Mouse (Mus musculus) embryonic facial prominence, embryonic 12.5 days (tissue): ENCODE data around the gene Exosc2. TPM values are rescaled to one million over a fixed set of nuclear protein-coding genes. Genes with fewer than 3 reads are reported as not detected.

Source experiments
- ATAC-seq: fragments of 200-750 bp; cut with Nextera tagmentation; 2 replicates; pipeline ENCODE4 v1.8.0; 2017; ENCODE audit not compliant: insufficient number of reproducible peaks, insufficient read depth, low FRiP score, low TSS enrichment
- H3K27ac ChIP-seq: fragments of 300-500 bp; sonication (generic); 2 replicates; pipeline ENCODE4 v1.5.1; 2016; ENCODE audit warnings: mild to moderate bottlenecking
- H3K27me3 ChIP-seq: fragments of 300-500 bp; sonication (generic); 2 replicates; pipeline ENCODE4 v1.6.1; 2016; ENCODE audit warnings: mild to moderate bottlenecking, moderate library complexity
- H3K36me3 ChIP-seq: fragments of 300-500 bp; sonication (generic); 2 replicates; pipeline ENCODE4 v1.6.1; 2016; ENCODE audit warnings: mild to moderate bottlenecking
- H3K4me1 ChIP-seq: fragments of 300-500 bp; sonication (generic); 2 replicates; pipeline ENCODE4 v1.6.1; 2016
- H3K4me2 ChIP-seq: fragments of 300-500 bp; sonication (generic); replicated peaks from 2 replicates; pipeline ENCODE4 v1.6.1; 2016; ENCODE audit warnings: mild to moderate bottlenecking, moderate library complexity
- H3K4me3 ChIP-seq: fragments of 300-500 bp; sonication (generic); 2 replicates; pipeline ENCODE4 v1.5.1; 2016; ENCODE audit warnings: mild to moderate bottlenecking
- H3K9ac ChIP-seq: fragments of 300-500 bp; sonication (generic); 2 replicates; pipeline ENCODE4 v1.6.1; 2016; ENCODE audit warnings: mild to moderate bottlenecking, moderate library complexity
- H3K9me3 ChIP-seq: fragments of 300-500 bp; sonication (generic); 2 replicates; pipeline ENCODE4 v1.6.1; 2016; ENCODE audit warnings: mild to moderate bottlenecking, moderate library complexity
- WGBS: fragments of 180-500 bp; shearing (Covaris S2); methylation state at CpG from one replicate; pipeline ENCODE4 v1.1.7; 2016; 5-methylcytosine and 5-hydroxymethylcytosine counted together
- polyA plus RNA-seq: library from polyadenylated mRNA; unstranded; fragments of >200 nt; fragmentation: Nextera tagmentation; extraction: Ambion mirVana; gene quantifications from 2 replicates; pipeline ENCODE4 v1.2.1, GENCODE M21; 2016

The Exosc2 gene
- 79.6 and 79.7 TPM in 2 replicates for polyA plus RNA-seq

DNA sequence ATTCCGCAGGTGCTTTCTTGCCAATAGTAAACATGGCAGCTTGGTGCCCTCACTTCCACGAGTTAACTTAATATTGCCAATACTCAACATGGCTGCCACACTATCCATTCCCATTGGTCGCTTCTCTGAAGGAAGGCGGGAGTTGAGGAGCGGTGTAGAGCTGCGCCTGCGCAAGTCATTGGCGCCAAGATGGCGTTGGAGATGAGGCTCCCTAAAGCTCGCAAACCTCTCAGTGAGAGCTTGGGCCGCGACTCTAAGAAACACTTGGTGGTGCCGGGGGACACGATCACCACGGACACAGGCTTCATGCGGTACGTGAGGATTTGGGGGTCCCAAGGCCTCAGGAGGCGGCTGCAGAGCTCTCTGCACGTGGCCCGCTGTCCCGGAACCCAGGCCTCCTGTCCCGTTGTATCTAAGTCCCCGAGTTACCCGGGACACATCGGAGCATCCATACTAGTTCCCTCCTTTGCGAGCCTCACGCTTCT, at the start of gene Exosc2:
Gene Exosc2, plus strand, starts transcription at position 165 of the 485 bp plus-strand sequence.
- no peaks in the 10 kb centered on the region for H3K27me3 ChIP-seq
- H3K4me1 ChIP-seq: peaks cover 10% of the 10 kb centered on the region
- H3K9me3 ChIP-seq: no peaks in the 10 kb centered on the region
- H3K9ac ChIP-seq: peak within 1 kb of the TSS; percentile 72
- ATAC-seq: peak; percentile 92
- H3K4me3 ChIP-seq: peak within 1 kb of the TSS; percentile 66
- peaks cover 34% of the 10 kb centered on the region for H3K36me3 ChIP-seq
- H3K27ac ChIP-seq: peak within 1 kb of the TSS; percentile 75; the same call in 1 of the 2 replicates
- H3K4me2 ChIP-seq: peak within 1 kb of the TSS; percentile 55
- WGBS: 1% methylated on average over 27 of the region's 27 CpGs

DNA sequence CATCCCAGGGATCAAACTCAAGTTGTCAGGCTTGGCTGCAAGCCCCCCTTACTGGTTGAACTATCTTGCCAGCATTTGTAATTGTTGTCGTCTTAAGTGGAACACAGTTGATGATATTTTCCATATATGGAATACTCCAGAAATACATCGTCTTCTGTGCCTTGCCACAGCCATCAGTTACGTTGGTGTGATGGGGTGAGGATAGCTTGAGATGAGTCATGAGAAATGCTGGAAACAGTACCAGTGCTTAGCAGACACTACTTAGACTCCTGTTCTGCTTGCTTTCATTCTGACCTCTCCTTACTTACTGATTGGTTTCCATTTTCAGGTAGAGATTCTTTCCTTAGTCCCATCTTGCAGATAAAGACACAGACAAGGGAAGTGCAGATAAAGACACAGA, 37.0 kb upstream of the Exosc2 start:
- ATAC-seq: no peak
- H3K4me2 ChIP-seq: no peak overlapping the region
- no peak overlapping the region for H3K9ac ChIP-seq
- H3K27me3 ChIP-seq: peaks cover 74% of the 10 kb centered on the region
- H3K27ac ChIP-seq: no peak overlapping the region
- H3K36me3 ChIP-seq: no peaks in the 10 kb centered on the region
- H3K9me3 ChIP-seq: no peaks in the 10 kb centered on the region
- WGBS: 66% methylated on average over 3 of the region's 3 CpGs
- H3K4me3 ChIP-seq: no peak overlapping the region
- peaks cover 26% of the 10 kb centered on the region for H3K4me1 ChIP-seq

GRCm38 (mm10) chr2:31635281-31636137, 35.0 kb upstream of the Exosc2 start:
- Histone ChIP-seq H3K4me1 (peaks cover 34% of the 10 kb centered on the region), H3K27me3 (peaks cover 94% of the 10 kb centered on the region), H3K4me3 (peak overlapping the region; percentile 28), H3K4me2 (peak overlapping the region; percentile 42), H3K36me3 (no peaks in the 10 kb centered on the region), H3K9ac (no peak overlapping the region), H3K27ac (no peak overlapping the region), H3K9me3 (no peaks in the 10 kb centered on the region)
- no peak for ATAC-seq
- under 1% methylated on average over 52 of the region's 52 CpGs for WGBS

DNA sequence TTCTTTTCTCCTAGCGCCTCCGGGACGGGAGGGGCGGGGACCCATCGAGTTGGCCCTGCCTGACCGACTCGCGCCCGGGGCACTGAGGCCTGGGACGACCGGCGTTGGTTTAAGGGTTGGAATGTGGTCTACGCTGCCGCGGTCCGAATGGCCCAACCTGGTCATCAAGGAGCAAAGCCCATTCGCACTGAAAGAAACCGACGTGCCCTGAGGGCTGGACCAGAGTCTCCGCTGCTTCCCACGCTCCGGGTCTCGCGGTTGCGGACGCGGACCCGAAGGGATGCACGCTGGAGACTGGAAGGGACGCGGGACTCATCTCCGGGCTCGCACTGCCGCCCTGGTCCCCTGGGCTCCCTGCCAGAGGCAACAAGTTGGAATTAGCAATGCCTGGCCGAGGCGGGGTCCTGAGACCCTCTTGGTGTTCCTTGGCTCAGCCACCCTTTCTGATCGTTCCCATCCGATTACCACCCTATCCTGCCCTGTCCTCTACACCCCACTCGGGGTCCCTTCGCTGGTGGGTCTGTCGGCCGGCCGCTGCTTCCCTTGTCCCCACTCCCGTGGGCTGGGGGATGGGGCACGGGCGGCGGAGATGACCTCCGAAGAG, 34.3 kb upstream of the Exosc2 start:
- WGBS: under 1% methylated on average over 48 of the region's 48 CpGs
- Histone ChIP-seq H3K4me3 (peak overlapping the region; percentile 28), H3K9me3 (no peaks in the 10 kb centered on the region), H3K4me2 (peak overlapping the region; percentile 42), H3K9ac (peak overlapping the region; percentile 33; the same call in 1 of the 2 replicates), H3K36me3 (no peaks in the 10 kb centered on the region), H3K27ac (no peak overlapping the region), H3K4me1 (peaks cover 34% of the 10 kb centered on the region), H3K27me3 (peaks cover 99% of the 10 kb centered on the region)
- ATAC-seq: no peak

DNA sequence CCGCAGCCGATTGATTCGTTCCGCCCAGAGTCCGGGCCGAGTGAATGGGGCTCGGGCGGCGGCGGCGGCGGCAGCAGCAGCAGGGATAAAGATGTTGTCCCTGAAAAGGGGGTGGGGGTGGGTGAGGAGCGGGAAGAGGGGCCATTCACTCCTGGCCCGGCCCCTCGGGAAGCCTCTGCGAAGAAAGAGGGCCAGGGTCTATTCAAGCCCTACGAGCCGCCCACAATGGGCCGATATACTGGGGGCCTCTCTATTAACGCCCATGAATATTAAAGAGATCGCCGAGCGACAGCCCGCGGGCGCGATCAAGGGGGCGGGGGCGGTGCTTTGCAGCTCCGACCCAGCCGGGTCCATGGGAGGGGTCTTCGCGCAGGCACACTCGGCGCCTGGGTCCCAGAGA, 33.8 kb upstream of the Exosc2 start:
- peak overlapping the region; percentile 42 for H3K4me2 ChIP-seq
- H3K27me3 ChIP-seq: peaks cover 99% of the 10 kb centered on the region
- H3K36me3 ChIP-seq: no peaks in the 10 kb centered on the region
- 0 out of 2 replicates have a peak overlapping the region, but pooled peaks have one; percentile 33 for H3K9ac ChIP-seq
- peak overlapping the region; percentile 28 for H3K4me3 ChIP-seq
- no peak overlapping the region for H3K27ac ChIP-seq
- under 1% methylated on average over 35 of the region's 35 CpGs for WGBS
- peaks cover 34% of the 10 kb centered on the region for H3K4me1 ChIP-seq
- no peaks in the 10 kb centered on the region for H3K9me3 ChIP-seq
- ATAC-seq: no peak

- peak overlapping the region; percentile 42 for H3K4me2 ChIP-seq
- H3K36me3 ChIP-seq: no peaks in the 10 kb centered on the region
- 1% methylated on average over 12 of the region's 12 CpGs for WGBS
- ATAC-seq: no peak
- H3K9ac ChIP-seq: no peak overlapping the region
- peaks cover 34% of the 10 kb centered on the region for H3K4me1 ChIP-seq
- no peaks in the 10 kb centered on the region for H3K9me3 ChIP-seq
- H3K4me3 ChIP-seq: peak overlapping the region; percentile 28
- H3K27ac ChIP-seq: no peak overlapping the region
- peaks cover 99% of the 10 kb centered on the region for H3K27me3 ChIP-seq
Observed at GRCm38 (mm10) chr2:31637311-31637710, 33.2 kb upstream of the Exosc2 start.

GRCm38 (mm10) chr2:31637807-31638206, 32.7 kb upstream of the Exosc2 start:
- H3K27ac ChIP-seq: no peak overlapping the region

DNA sequence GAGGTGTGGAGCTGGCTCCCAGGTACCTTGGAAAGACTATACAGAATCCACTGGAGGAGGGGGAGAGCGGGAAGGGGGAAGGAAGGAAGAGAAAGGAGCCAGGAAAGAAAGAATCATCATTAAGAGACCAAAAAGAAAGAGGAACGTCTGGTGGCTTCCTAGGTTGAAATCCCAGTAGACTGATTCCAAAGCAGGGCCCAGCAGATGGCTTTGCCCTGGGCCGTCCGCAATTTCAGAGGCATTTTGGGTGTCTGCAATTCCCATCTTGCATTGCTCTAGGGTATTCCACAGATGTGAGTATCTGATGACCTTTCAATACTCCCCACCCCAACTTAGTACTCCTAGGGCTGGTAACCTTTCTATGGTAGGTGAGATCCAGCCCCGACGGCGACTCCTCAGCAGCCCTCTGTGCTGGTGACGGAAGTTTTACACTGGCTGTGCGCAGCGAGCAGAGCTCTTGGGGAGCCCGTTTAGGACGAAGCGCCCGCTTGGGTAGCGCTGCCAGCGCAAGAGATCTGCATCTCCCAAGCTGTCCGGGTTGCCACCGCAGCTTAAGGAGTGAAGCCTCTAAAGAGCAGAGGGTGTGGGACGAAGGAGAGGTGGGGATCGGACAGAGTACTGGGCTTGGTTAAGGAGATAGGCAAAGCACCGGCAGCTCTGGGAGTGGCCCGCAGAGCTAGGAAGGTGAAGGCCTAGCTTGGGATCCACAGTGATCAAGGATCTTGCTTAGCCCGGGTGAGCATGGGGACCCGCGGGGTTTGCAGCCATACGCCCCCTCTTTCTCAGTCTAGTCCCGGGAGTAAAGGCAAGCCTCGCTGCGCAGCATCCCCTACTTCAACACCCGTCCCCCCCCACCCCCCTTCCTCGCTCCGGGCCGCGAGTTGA, 31.7 kb upstream of the Exosc2 start:
- peak; percentile 11; the same call in 1 of the 2 replicates for ATAC-seq
- H3K4me1 ChIP-seq: peaks cover 34% of the 10 kb centered on the region
- under 1% methylated on average over 34 of the region's 34 CpGs for WGBS
- no peak overlapping the region for H3K9ac ChIP-seq
- H3K27me3 ChIP-seq: peaks cover 100% of the 10 kb centered on the region
- H3K9me3 ChIP-seq: no peaks in the 10 kb centered on the region
- H3K4me3 ChIP-seq: peak overlapping the region; percentile 15
- H3K36me3 ChIP-seq: no peaks in the 10 kb centered on the region
- H3K4me2 ChIP-seq: peak overlapping the region; percentile 9; the same call in 1 of the 2 replicates
- H3K27ac ChIP-seq: 0 out of 2 replicates have a peak overlapping the region, but pooled peaks have one; percentile 11

More at GRCm38 (mm10) chr2:31637807-31638206, 32.7 kb upstream of the Exosc2 start:
- Histone ChIP-seq H3K9me3 (no peaks in the 10 kb centered on the region), H3K4me2 (peak overlapping the region; percentile 42), H3K9ac (no peak overlapping the region), H3K27me3 (peaks cover 100% of the 10 kb centered on the region), H3K36me3 (no peaks in the 10 kb centered on the region), H3K4me3 (peak overlapping the region; percentile 28), H3K4me1 (peaks cover 34% of the 10 kb centered on the region)
- ATAC-seq: no peak
- WGBS: under 1% methylated on average over 22 of the region's 22 CpGs

DNA sequence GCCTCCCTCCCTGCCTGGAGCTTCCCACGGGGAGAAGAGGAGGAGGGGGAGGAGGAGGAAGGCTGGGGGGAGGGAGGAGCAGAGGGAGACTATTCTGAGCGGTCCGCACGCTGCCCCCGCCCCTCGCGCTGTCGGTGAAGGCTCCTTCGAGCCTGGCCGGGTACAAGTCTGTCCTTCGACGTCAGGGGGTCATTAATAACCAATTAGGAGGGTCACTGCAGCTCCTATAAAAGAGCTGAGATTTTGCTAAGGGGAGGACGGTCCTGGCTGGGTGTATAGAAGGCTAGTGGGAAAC, 31.1 kb upstream of the Exosc2 start:
- WGBS: 2% methylated on average over 13 of the region's 13 CpGs
- H3K9me3 ChIP-seq: no peaks in the 10 kb centered on the region
- H3K4me3 ChIP-seq: peak overlapping the region; percentile 15; the same call in 1 of the 2 replicates
- no peaks in the 10 kb centered on the region for H3K36me3 ChIP-seq
- no peak overlapping the region for H3K27ac ChIP-seq
- peak overlapping the region; percentile 9 for H3K4me2 ChIP-seq
- peaks cover 100% of the 10 kb centered on the region for H3K27me3 ChIP-seq
- peak; percentile 7; the same call in 1 of the 2 replicates for ATAC-seq
- H3K9ac ChIP-seq: 0 out of 2 replicates have a peak overlapping the region, but pooled peaks have one; percentile 7
- peaks cover 34% of the 10 kb centered on the region for H3K4me1 ChIP-seq

- Histone ChIP-seq H3K4me1 (peaks cover 34% of the 10 kb centered on the region), H3K36me3 (no peaks in the 10 kb centered on the region), H3K9me3 (no peaks in the 10 kb centered on the region), H3K4me3 (peak within 1 kb of the TSS; percentile 17), H3K27ac (peak within 1 kb of the TSS; percentile 46; the same call in 1 of the 2 replicates), H3K27me3 (peaks cover 100% of the 10 kb centered on the region), H3K9ac (0 out of 2 replicates have a peak within 1 kb of the TSS, but pooled peaks have one; percentile 19), H3K4me2 (peak within 1 kb of the TSS; percentile 9)
- WGBS: under 1% methylated on average over 41 of the region's 41 CpGs
- ATAC-seq: no peak
Observed at GRCm38 (mm10) chr2:31639901-31640608, 30.5 kb upstream of the Exosc2 start, which contains the start of gene Prdm12. TSS of gene Prdm12 (plus strand) at chr2:31640037.
